Comparison of ENCODE assay signal across 15 mouse cellular contexts in the genomic region with DNA sequence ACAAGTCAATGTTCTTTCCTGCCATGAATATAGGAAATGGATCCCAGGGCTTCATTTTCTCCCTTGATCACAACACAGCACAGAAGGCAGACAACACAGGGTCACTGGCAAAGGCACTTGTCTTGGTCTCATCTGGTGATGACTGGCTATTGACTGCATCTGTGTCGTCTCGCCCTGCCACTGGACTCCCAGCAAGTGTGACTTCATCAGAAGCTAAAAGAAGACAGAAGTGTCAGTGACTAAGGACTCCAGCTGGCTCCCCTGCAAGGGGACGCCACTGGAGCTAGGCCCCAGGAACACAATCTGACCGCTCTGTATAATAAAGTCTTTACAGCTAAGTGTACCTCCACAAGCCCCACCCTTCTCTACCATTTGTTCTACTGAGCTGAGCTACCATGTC.
"Had no signal": no experiment of that assay in that cellular context is flagged by ENCODE, and none has a peak within 500 bp of the region (broad histone marks: within the 10 kb centered on the region; RNA-seq: fewer than 3 reads in every experiment).

No protein-coding gene starts in this region.

- ATAC-seq: intestine, postnatal 0 days; liver, embryonic 12.5 days had no signal

- H3K9me3 ChIP-seq: limb, embryonic 10.5 days; limb, embryonic 13.5 days; liver, embryonic 12.5 days; liver, embryonic 15.5 days had no signal

- H3K36me3 ChIP-seq: limb, embryonic 10.5 days; limb, embryonic 13.5 days; liver, embryonic 12.5 days; liver, embryonic 15.5 days had no signal

- H3K27ac ChIP-seq: kidney, postnatal 0 days; layer of hippocampus, adult 2 months; limb, embryonic 10.5 days; limb, embryonic 13.5 days; liver, embryonic 12.5 days; liver, embryonic 15.5 days had no signal

- H3K9ac ChIP-seq: limb, embryonic 13.5 days; liver, embryonic 12.5 days; liver, embryonic 15.5 days had no signal

- DNase-seq: kidney, adult 2 months; kidney, postnatal 25 days; layer of hippocampus, adult 9-11 months; liver; midbrain, embryonic 14.5 days; thymus, adult 18-20 months; thymus, postnatal 36 days had no signal

- H3K4me3 ChIP-seq: layer of hippocampus, adult 2 months; limb, embryonic 10.5 days; limb, embryonic 13.5 days; liver, embryonic 12.5 days; liver, embryonic 15.5 days had no signal

- H3K4me1 ChIP-seq: liver, embryonic 12.5 days; liver, embryonic 15.5 days had no signal

- H3K4me2 ChIP-seq: limb, embryonic 13.5 days; liver, embryonic 12.5 days; liver, embryonic 15.5 days; midbrain, embryonic 11.5 days had no signal

- H3K27me3 ChIP-seq: limb, embryonic 13.5 days; liver, embryonic 12.5 days; liver, embryonic 15.5 days had no signal
